Mouse (Mus musculus) retina, postnatal 7 days (tissue): ENCODE measurements around the gene Mgst3.
A peak's percentile ranks its signal among the peaks of the same experiment; 100 is the strongest.

ENCODE experiments used
- DNase-seq: peaks from one replicate; pipeline ENCODE4 v3.0.0-alpha.2; 2012; ENCODE audit warnings: low read depth, low spot score

Gene Mgst3

GRCm38 (mm10) chr1:167393683-167394492, at the start of gene Mgst3:
Mgst3 (minus strand) TSS chr1:167393841.
- peak; percentile 94 for DNase-seq

DNA sequence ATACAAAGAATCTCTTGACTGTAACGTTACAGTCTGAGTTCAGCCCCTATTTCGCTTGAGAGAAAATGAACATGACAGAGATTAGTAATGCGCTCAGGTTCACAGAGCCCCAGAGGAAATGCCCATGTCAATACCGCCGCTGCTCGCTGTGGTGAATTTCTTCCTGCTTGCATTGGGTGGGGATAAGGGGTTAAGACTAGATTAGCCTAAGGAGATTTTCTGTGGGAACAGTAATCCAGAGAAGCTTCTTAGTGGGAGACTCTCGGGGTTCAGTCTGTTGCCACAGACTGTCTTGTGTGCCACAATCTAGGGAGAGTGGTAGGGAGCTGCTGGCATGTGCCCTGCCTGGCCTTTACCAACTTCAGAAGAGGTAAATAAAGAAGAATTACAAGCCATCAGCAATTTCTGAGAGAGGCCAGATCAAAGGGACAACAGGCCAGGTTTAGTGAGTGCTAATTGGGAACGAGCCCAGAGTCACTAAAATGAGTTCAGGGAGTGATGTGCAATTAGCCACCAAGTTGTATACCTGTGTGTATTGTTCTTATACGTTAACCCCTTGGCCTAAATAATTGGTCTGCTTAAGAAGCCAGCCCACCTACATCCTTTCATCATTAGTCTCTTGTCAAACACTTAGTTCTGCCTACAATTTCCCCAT, 44.7 kb upstream of the Mgst3 start:
- peak; percentile 85 for DNase-seq

DNA sequence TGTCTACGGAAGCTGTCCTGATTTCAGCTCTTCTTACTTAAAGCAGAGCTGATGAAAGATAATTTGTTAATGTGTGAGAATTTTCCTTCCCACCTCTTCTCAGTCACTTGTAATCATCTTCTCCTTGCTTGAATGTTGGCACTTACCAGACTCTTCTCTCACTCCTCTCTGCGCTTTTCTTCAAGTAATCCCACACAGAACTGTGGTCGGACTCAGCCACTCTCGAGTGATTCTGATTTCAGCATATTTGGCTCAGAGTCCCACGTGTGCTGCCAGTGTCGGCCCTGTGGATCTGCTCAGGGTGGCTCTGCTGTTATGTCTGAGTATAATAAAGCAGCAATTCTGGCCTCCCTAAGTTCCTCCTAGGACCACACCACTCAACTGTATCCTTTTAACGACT, 43.5 kb upstream of the Mgst3 start:
- no peak for DNase-seq

- DNase-seq: no peak
Observed at GRCm38 (mm10) chr1:167436186-167436975, 42.7 kb upstream of the Mgst3 start.

DNA sequence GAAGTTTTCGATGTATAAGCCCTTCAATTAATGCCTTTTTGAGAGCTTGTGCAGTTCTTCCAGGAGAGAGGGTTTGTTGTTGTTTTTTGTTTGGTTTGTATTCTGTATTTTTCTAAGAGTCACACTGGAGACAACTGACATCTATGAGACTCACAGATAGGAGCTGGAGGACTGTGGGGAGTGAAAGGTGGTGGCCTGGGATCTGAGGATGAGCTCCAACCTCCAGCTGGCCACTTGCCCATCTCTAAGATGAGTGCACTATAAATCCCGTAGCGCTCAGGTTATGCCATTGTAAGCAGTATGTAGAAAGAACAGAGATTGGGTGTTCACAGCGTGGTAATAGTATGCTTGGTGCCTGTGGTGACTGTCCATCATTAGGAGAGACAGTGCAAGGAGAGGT, 41.3 kb upstream of the Mgst3 start:
- no peak for DNase-seq

DNA sequence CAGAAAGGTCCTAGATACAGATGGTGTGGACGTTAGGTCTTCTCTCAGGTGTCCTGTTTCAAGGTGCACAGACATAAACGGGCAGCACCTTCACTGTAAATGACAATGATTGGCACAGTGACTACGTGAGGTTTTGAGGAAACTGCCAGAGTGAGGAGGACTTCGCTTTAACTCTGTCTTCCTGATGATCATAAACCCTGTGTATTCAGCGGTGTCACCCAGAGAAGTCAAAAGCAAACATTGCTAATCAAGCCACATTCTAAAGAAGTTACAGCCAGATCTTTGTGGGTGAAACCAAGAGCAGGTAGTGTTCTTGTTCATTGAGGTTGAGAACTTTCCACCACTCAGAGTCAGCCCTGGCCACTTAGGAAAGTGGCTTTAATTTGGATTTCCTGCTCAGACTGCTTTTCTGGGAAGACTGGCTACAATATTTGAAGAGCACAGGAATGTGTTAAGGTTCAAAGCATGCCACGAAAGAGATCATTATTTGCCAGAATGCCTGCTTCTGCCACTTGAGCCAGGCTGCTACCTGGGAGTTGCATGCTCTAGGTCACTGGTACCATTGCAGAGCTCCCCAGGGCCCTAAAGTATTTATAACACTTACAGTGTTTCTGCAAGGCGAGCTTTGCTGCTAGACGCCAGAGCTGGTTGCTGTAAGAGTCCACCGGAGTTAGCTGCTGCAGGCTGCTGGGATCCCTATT, 37.5 kb upstream of the Mgst3 start:
- DNase-seq: no peak

GRCm38 (mm10) chr1:167426681-167427080, 33.0 kb upstream of the Mgst3 start:
- no peak for DNase-seq

- no peak for DNase-seq
Observed at GRCm38 (mm10) chr1:167425572-167425971, 31.9 kb upstream of the Mgst3 start.

GRCm38 (mm10) chr1:167422501-167423240, 29.0 kb upstream of the Mgst3 start:
- DNase-seq: no peak

GRCm38 (mm10) chr1:167414846-167415245, 21.2 kb upstream of the Mgst3 start:
- peak; percentile 65 for DNase-seq

GRCm38 (mm10) chr1:167411991-167412715, 18.5 kb upstream of the Mgst3 start:
- DNase-seq: no peak

GRCm38 (mm10) chr1:167409601-167410000, 16.0 kb upstream of the Mgst3 start:
- DNase-seq: no peak

DNA sequence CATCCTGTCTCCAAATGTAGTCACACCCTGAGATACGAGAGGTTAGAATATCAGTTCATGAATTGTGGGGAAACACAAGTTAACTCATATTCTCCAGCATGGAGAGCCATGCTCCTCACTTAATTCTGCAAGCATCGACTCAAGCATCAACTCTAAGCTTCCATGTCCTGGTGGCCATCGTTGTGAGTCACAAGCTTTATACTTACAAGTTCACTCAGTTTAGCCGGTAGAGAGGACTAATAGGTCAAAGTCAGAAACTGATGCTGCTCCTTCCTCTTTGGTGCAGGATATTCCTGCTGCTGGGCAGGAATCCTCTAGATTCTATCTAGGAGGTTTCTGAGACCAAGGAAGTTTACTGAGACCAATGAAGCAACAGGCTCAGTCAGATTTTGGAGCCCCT, 11.6 kb upstream of the Mgst3 start:
- DNase-seq: no peak

DNA sequence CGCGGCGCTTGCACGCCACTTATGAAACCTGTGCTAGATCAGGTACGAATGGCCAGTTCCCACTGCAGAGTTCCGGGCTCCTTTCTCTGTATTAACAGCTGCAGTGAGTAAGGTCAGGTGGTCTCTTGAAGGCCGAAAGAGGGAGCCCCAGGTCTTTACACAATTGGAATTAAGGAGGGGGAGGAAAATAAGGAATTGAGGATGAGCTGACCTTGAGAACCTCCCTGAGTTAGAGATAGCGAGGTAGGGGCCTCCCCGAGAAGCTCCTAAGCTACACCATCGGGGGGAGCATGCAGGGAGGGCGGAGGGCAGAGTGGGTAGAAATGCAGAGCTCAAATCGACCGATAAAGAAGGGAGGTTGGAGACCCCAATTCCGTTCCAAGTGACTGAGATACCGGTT, 360 bp downstream of the Mgst3 start:
- DNase-seq: peak; percentile 13

GRCm38 (mm10) chr1:167392687-167393086, 954 bp downstream of the Mgst3 start:
- no peak for DNase-seq

GRCm38 (mm10) chr1:167392031-167392640, 1.5 kb downstream of the Mgst3 start:
- no peak for DNase-seq

- DNase-seq: no peak
Observed at GRCm38 (mm10) chr1:167391241-167391640, 2.4 kb downstream of the Mgst3 start.

DNA sequence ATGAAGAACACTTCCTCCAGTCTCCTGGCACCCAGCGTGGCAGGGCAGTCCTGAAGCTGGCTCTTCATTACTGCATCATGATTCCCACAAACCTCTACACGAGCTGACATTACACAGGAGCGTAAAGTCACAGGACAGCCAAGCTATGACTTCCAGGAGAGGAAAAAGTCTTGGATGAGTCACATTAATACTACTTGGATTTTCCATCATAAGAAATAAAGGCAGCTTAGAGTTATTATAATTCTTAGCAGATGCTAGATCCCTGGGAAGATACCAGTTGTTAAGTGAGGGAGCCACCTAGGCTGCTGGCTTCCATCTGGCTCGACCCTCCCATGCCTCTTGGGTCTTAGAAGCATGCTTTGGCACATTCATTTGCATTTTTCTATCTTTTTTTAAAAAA, 3.3 kb downstream of the Mgst3 start:
- no peak for DNase-seq

- DNase-seq: no peak
Observed at GRCm38 (mm10) chr1:167389584-167389983, 4.1 kb downstream of the Mgst3 start.

GRCm38 (mm10) chr1:167388571-167388970, 5.1 kb downstream of the Mgst3 start:
- DNase-seq: no peak
